Mouse (Mus musculus) midbrain, embryonic 13.5 days (tissue): ENCODE data around the gene Slc26a10. TPM values are rescaled to one million over a fixed set of nuclear protein-coding genes. Genes with fewer than 3 reads are reported as not detected.

Experiments
- ATAC-seq: fragments of 200-750 bp; cut with Nextera tagmentation; 2 replicates; pipeline ENCODE4 v1.8.0; 2017; ENCODE audit warnings: mild to moderate bottlenecking, moderate TSS enrichment, moderate library complexity
- H3K27ac ChIP-seq: fragments of 300-500 bp; sonication (generic); 2 replicates; pipeline ENCODE4 v1.5.1; 2015; ENCODE audit warnings: inconsistent platforms, mild to moderate bottlenecking, moderate library complexity
- H3K27me3 ChIP-seq: fragments of 300-500 bp; sonication (generic); 2 replicates; pipeline ENCODE4 v1.6.1; 2015; ENCODE audit warnings: mild to moderate bottlenecking, inconsistent platforms
- H3K36me3 ChIP-seq: fragments of 300-500 bp; sonication (generic); 2 replicates; pipeline ENCODE4 v1.6.1; 2015; ENCODE audit warnings: mild to moderate bottlenecking, inconsistent platforms
- H3K4me1 ChIP-seq: fragments of 300-500 bp; sonication (generic); replicated peaks from 2 replicates; pipeline ENCODE4 v1.6.1; 2015; ENCODE audit warnings: inconsistent platforms
- H3K4me2 ChIP-seq: fragments of 300-500 bp; sonication (generic); replicated peaks from 2 replicates; pipeline ENCODE4 v1.6.1; 2015; ENCODE audit warnings: moderate library complexity, mild to moderate bottlenecking, inconsistent platforms
- H3K4me3 ChIP-seq: fragments of 300-500 bp; sonication (generic); replicated peaks from 2 replicates; pipeline ENCODE4 v1.5.1; 2015; ENCODE audit warnings: mild to moderate bottlenecking, inconsistent platforms
- H3K9ac ChIP-seq: fragments of 300-500 bp; sonication (generic); replicated peaks from 2 replicates; pipeline ENCODE4 v1.6.1; 2015; ENCODE audit warnings: mild to moderate bottlenecking, inconsistent platforms
- H3K9me3 ChIP-seq: fragments of 300-500 bp; sonication (generic); 2 replicates; pipeline ENCODE4 v1.6.1; 2016; ENCODE audit warnings: mild to moderate bottlenecking, inconsistent platforms
- WGBS: fragments of 180-500 bp; shearing (Covaris S2); methylation state at CpG from one replicate; pipeline ENCODE4 v1.1.7; 2015; 5-methylcytosine and 5-hydroxymethylcytosine counted together
- polyA plus RNA-seq: library from polyadenylated mRNA; unstranded; fragments of >200 nt; fragmentation: Nextera tagmentation; extraction: Ambion mirVana; gene quantifications from 2 replicates; pipeline ENCODE4 v1.2.1, GENCODE M21; 2015

Gene Slc26a10
- polyA plus RNA-seq, 1 experiment from 2014 or later, result 1.0 TPM

DNA sequence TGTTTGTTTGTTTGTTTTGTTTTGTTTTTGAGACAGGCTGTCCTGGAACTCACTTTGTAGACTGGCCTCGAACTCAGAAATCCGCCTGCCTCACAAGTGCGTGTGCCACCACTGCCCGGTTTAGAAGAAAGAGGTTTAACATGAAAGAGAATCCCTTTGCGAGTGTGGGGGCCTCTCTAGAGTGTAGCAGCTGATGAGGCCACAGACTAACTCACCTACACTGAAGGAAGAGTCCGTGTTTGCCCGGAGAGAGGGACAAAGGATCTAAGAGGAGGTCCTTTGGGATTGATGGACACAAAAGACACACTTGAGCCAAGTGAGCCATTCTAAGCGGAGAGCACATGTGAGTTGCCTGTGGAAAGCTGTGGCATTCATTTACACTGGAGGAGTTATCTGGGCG, 3.2 kb downstream of the Slc26a10 start:
- Histone ChIP-seq H3K4me1 (peaks cover 25% of the 10 kb centered on the region), H3K27me3 (peaks cover 69% of the 10 kb centered on the region), H3K4me3 (peak overlapping the region; percentile 25; the same call in 1 of the 2 replicates), H3K27ac (no peak overlapping the region), H3K9ac (no peak overlapping the region), H3K4me2 (peak overlapping the region; percentile 45; the same call in 1 of the 2 replicates), H3K36me3 (peaks cover 10% of the 10 kb centered on the region; the same call in 1 of the 2 replicates), H3K9me3 (no peaks in the 10 kb centered on the region)
- ATAC-seq, result 0 out of 2 replicates have a peak, but pooled peaks have one; percentile 6
- WGBS, result 22% methylated on average over 9 of the region's 9 CpGs

DNA sequence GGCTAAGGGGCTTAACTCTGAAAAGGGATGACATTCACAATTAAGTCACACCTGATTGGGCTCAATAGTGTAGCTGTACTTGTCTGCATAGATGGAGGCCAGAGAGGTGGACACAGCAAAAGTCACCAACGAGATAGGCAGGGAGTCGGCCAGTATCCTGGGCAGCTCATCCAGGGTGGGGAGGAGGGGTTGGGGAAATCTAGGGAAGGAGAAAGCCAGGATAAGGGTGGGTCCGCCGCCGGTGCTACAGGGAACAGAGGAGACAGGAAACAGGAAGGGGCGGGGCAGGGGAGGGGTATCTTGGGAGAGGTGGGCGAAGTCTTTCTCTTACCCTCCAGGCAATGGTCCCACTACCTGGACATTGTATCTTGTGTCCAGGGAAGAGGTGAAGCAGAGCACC, 3.7 kb downstream of the Slc26a10 start:
- H3K4me1 ChIP-seq, result peaks cover 25% of the 10 kb centered on the region
- no peak for ATAC-seq
- H3K4me3 ChIP-seq, result no peak overlapping the region
- H3K27me3 ChIP-seq, result peaks cover 72% of the 10 kb centered on the region
- H3K4me2 ChIP-seq, result no peak overlapping the region
- H3K36me3 ChIP-seq, result peaks cover 15% of the 10 kb centered on the region
- 7% methylated on average over 7 of the region's 7 CpGs for WGBS
- H3K9ac ChIP-seq, result no peak overlapping the region
- H3K9me3 ChIP-seq, result no peaks in the 10 kb centered on the region
- H3K27ac ChIP-seq, result no peak overlapping the region

DNA sequence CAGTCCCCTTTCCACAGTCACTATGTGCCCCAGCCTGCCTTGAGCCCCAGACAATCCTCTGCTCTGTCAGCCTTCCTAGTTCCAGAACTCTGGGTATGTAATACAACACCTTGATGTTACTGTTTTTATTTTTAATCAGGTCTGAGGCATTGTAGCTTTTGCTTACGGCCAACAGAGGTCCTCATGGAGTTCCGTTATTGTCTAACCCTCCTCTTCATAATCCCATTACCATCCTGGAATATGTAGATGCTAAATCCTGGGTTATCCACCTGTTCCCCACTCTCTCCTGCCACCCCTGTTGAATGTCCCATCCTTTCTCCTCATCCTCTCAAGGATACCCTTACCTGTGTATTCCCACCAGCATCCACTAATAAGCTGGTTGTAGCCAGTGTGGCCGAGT, 4.2 kb downstream of the Slc26a10 start:
- no peaks in the 10 kb centered on the region for H3K9me3 ChIP-seq
- no peak for ATAC-seq
- H3K27ac ChIP-seq, result no peak overlapping the region
- no peak overlapping the region for H3K4me3 ChIP-seq
- H3K4me1 ChIP-seq, result peaks cover 25% of the 10 kb centered on the region
- peaks cover 18% of the 10 kb centered on the region for H3K36me3 ChIP-seq
- no peak overlapping the region for H3K4me2 ChIP-seq
- peaks cover 72% of the 10 kb centered on the region for H3K27me3 ChIP-seq
- no peak overlapping the region for H3K9ac ChIP-seq
- WGBS, result 26% methylated on average over 3 of the region's 3 CpGs

DNA sequence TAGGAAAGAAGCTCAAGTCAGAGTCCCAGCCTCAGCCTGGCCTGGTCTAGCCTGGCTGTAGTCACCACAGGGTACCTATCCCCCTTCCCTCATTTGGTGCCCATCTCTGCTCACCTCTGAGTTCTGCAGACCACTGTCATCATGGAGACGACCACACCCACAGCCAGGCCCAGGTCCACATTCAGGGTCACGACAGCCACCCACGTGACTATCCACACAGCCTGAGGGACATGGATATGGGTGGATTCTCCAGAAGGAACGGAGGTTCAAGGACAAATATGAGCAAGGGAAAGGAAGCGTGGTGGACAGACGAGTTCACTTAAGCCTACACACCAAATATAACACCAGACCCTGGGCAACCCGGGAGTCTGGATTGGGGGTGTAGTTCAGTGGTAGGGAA, 6.3 kb downstream of the Slc26a10 start:
- peaks cover 72% of the 10 kb centered on the region for H3K27me3 ChIP-seq
- H3K4me3 ChIP-seq, result no peak overlapping the region
- H3K27ac ChIP-seq, result no peak overlapping the region

DNA sequence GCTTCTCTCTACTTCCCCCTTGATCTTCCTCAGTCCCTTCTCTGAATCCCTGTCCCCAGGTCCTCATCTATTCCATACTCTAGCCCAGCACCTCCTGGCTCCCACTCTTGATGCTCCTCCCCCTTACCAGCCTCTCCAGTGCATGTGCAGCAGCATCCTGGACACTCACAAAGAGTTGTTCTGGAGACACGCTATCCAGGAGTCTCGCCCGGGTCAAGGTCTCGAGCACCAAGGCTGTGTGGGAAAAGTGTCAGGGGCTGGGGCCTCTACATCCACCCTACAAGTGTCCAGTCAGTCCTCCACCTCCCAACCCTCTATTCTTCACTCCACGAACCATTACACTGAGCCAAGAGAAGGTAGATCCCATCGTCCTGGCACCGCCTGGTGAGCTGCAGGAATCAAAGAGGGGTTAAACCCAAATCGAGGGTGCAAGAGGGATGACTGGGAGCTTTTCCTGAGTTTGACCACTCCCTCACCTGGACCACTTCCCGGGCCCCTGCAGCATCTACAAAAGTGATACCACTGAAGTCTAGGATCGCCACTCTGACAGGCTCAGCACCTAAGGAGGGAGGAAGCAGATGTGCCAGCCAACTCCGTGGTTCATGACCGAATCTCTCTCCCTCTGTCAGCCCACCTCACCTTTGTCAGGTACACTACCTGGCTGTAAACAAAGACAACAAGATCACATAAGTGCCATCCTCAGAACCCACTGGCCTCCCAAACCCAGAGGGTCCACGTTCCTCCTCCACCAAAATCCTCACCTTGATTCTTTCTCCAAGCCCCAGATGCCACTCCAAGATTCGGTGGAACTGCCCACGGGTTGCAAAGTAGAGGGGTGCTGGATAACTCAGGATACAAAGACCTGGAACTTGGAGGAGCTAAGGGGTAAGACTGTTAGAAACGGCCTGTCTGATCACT, 7.0 kb downstream of the Slc26a10 start:
- Histone ChIP-seq H3K9ac (no peak overlapping the region), H3K27me3 (peaks cover 72% of the 10 kb centered on the region), H3K4me3 (no peak overlapping the region), H3K4me1 (peaks cover 26% of the 10 kb centered on the region), H3K27ac (no peak overlapping the region), H3K4me2 (no peak overlapping the region), H3K36me3 (peaks cover 18% of the 10 kb centered on the region), H3K9me3 (no peaks in the 10 kb centered on the region)
- 85% methylated on average over 16 of the region's 16 CpGs for WGBS
- ATAC-seq, result no peak

More for the DNA sequence above, 6.3 kb downstream of the Slc26a10 start:
- no peak for ATAC-seq
- WGBS, result 89% methylated on average over 7 of the region's 7 CpGs
- H3K9ac ChIP-seq, result no peak overlapping the region
- H3K9me3 ChIP-seq, result no peaks in the 10 kb centered on the region
- H3K36me3 ChIP-seq, result peaks cover 18% of the 10 kb centered on the region
- no peak overlapping the region for H3K4me2 ChIP-seq
- peaks cover 30% of the 10 kb centered on the region for H3K4me1 ChIP-seq

DNA sequence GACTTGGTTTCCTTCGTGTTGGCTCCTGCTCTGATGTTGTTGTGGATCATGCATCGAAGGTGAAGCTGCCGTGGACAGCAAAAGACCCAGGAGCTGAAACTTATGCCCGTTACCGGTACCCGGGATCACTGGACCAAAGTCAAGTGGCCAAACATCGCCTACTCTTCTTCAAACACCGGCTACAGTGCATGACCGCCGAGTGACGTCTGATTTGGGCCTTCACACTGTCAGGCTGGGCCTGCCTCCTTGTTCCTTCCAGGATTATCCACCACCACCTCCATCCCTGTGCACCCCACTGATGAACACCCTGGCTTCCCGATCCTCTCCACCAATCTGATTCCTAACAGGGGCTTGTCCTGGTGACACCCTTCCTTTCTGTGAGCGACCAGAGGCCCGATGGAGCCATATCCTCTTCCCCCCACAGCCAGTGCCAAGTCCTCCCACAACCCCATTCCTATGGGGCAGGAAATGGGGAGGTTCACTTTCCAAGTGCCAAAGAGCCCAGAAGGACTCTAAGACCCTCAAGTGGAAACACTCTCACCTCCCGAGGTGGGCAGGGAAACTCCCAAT, 8.7 kb downstream of the Slc26a10 start:
- Histone ChIP-seq H3K4me2 (no peak overlapping the region), H3K27ac (no peak overlapping the region), H3K36me3 (peaks cover 18% of the 10 kb centered on the region), H3K4me3 (no peak overlapping the region), H3K9me3 (no peaks in the 10 kb centered on the region), H3K9ac (no peak overlapping the region), H3K4me1 (peaks cover 26% of the 10 kb centered on the region), H3K27me3 (peaks cover 72% of the 10 kb centered on the region)
- no peak for ATAC-seq
- 87% methylated on average over 15 of the region's 15 CpGs for WGBS

DNA sequence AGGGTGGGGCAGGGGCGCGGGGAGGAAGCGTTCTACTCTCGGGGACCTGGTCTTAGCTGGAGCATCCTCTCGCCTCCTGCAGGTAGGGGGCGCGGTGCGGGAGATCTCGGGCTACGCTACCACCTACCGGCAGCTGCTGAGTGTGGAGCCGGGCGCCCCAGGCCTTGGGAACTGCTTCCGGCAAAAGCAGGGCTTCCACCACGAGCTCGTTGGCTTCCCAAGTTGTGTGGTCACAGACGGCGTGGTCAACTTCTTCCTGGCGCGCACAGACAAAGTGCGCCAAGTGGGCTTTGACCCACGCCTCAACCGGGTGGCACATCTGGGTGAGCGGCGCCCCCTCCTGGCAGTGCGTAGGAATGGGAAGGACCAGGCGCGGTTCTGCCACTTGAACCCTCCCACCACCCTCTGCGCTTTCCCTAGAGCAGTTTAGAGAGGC, 9.6 kb downstream of the Slc26a10 start:
- Histone ChIP-seq H3K9ac (no peak overlapping the region), H3K4me3 (peak overlapping the region; percentile 26), H3K4me2 (peak overlapping the region; percentile 53), H3K27ac (no peak overlapping the region), H3K36me3 (peaks cover 18% of the 10 kb centered on the region), H3K9me3 (no peaks in the 10 kb centered on the region), H3K4me1 (peaks cover 33% of the 10 kb centered on the region), H3K27me3 (peaks cover 72% of the 10 kb centered on the region)
- peak; percentile 61 for ATAC-seq
- under 1% methylated on average over 29 of the region's 29 CpGs for WGBS

DNA sequence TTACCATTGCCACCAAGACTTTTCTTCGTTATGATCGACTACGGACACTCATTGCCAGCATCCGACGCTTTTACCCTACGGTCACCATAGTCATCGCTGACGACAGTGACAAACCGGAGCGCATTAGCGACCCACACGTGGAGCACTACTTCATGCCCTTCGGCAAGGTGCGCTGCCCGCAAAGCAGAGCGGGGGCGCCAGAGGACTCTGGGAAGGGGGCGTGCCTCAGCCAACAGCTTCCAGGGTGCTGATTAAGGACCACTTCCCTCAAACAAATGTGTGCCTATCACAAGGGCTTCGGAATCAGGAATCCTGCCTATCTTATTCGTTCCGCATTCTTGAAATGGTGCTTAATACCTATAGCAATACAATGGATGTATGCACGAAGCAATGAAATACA, 10.4 kb downstream of the Slc26a10 start:
- Histone ChIP-seq H3K27ac (no peak overlapping the region), H3K9me3 (no peaks in the 10 kb centered on the region), H3K4me2 (peak overlapping the region; percentile 53), H3K4me3 (peak overlapping the region; percentile 26), H3K9ac (no peak overlapping the region), H3K27me3 (peaks cover 73% of the 10 kb centered on the region), H3K36me3 (peaks cover 18% of the 10 kb centered on the region), H3K4me1 (peaks cover 40% of the 10 kb centered on the region)
- WGBS, result 2% methylated on average over 22 of the region's 22 CpGs
- no peak for ATAC-seq

DNA sequence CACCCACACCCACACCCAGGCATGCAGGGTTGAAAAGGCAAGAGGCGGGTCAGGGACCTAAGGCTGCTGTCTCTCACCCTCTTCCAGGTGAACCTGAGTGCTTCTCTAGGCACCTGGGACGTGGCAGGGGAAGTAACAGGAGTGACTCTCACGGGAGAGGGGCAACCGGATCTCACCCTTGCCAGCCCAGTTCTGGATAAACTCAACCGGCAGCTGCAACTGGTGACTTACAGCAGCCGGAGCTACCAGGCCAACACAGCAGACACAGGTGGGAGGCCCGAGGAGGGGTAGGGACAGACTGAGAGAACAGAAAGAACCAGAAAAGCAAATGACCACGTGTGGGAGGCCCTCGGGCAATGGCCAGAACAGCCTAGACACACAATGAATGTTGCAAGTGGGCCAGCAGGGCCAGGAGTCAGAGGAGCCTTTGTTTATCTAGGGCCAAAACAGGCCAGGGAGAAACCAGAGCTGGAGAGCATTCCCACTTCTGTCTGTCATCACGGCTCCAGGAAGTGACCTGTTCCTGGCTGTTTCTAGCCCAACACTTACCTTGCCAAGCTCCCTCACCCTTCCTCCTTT, 12.7 kb downstream of the Slc26a10 start:
- Histone ChIP-seq H3K9me3 (no peaks in the 10 kb centered on the region), H3K36me3 (peaks cover 11% of the 10 kb centered on the region), H3K4me2 (peak overlapping the region; percentile 98; the same call in 1 of the 2 replicates), H3K9ac (peak overlapping the region; percentile 1; the same call in 1 of the 2 replicates), H3K4me3 (peak overlapping the region; percentile 79), H3K4me1 (peaks cover 40% of the 10 kb centered on the region), H3K27ac (no peak overlapping the region), H3K27me3 (peaks cover 82% of the 10 kb centered on the region)
- WGBS, result 58% methylated on average over 10 of the region's 10 CpGs
- no peak for ATAC-seq

DNA sequence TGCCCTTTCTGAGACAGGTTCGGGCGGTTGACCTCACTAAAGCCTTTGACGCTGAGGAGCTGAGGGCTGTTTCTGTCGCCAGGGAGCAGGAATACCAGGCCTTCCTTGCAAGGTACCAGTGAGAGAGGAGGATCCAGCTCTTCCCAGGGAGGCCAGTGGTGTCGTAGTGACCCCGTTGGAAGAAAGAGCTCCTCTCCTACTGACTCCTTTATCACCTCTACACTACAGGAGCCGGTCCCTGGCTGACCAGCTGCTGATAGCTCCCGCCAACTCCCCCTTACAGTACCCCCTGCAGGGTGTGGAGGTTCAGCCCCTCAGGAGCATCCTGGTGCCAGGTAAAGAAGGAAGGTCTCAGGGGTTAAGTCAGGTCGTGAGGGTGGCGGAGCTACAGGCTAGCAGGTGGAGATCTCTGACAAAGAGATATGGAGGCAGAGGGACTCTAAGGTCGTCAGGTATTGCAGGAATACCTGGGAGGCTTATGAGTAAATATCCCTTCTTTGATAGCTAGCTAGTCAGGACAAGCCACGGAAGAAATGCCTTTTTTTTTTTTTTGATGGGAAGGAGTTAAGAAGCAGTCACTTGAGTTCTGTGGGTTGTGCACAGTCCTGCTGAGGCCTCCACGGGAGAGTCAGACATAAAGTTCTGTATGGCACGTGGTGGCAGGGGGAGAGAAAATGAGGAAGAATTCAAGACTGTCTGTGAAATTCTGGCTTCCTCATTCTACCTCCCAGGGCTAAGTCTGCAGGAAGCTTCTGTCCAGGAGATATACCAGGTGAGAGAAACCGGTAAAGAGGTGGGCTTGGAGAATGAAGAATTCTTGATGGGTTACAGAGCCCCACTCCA, 13.5 kb downstream of the Slc26a10 start:
- Histone ChIP-seq H3K4me2 (peak overlapping the region; percentile 98), H3K27ac (peak overlapping the region; percentile 87), H3K4me3 (peak overlapping the region; percentile 79), H3K36me3 (peaks cover 6% of the 10 kb centered on the region), H3K27me3 (peaks cover 78% of the 10 kb centered on the region), H3K9me3 (no peaks in the 10 kb centered on the region), H3K4me1 (peaks cover 40% of the 10 kb centered on the region), H3K9ac (peak overlapping the region; percentile 96)
- 25% methylated on average over 15 of the region's 15 CpGs for WGBS
- no peak for ATAC-seq

DNA sequence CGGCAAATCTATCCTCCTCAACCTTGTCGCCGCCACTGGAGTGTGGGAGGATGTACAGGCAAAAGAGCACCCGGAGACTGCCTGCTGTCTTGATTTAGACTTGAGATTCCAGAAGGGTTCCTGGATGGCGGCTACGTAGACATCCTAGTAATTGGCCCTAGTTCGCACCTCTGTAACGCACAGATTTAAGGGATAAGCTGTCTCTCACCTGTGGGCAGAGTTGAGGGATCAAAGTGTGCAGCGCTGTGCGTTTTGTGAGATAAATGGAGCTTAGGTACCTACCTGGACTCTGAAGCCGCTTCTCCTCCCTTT, 14.1 kb downstream of the Slc26a10 start:
- WGBS, result 3% methylated on average over 11 of the region's 11 CpGs

More for the DNA sequence above, 14.1 kb downstream of the Slc26a10 start:
- Histone ChIP-seq H3K27ac (peak overlapping the region; percentile 87), H3K27me3 (peaks cover 72% of the 10 kb centered on the region), H3K4me2 (peak overlapping the region; percentile 98), H3K4me3 (peak overlapping the region; percentile 79), H3K9ac (peak overlapping the region; percentile 96), H3K4me1 (peaks cover 40% of the 10 kb centered on the region), H3K36me3 (no peaks in the 10 kb centered on the region), H3K9me3 (no peaks in the 10 kb centered on the region)
- ATAC-seq, result no peak
